In the genomic region with DNA sequence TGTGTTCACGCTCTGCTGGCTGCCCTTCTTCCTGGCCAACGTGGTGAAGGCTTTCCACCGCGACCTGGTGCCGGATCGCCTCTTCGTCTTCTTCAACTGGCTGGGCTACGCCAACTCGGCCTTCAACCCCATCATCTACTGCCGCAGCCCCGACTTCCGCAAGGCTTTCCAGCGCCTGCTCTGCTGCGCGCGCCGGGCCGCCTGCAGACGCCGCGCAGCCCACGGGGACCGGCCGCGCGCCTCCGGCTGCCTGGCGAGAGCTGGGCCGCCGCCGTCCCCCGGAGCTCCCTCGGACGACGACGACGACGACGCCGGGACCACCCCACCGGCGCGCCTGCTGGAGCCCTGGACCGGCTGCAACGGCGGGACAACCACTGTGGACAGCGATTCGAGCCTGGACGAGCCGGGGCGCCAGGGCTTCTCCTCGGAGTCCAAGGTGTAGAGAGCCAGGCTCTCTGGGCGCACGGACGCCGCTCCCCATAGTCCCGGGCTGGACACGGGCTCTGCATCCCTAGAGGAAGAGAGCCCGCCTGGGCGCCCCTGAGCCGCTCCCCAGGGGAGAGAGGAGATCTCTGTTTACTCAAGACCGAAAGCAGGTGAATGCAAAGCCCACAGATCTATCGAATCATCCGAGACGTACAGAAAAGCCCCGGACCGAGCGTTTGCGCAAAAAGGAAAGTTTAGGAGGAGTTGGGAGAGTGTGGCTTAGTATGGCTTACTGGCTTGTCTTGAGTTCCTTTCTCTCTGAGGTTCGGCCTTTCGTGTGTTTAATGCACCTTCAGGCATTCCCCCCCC, we compare ENCODE assay signal across 8 mouse cellular contexts. TPM values are rescaled to one million over a fixed set of nuclear protein-coding genes. Genes with fewer than 3 reads are reported as not detected.
DNase-seq lines count a peak whose midpoint lies in the region; ATAC-seq and TF ChIP-seq lines count a peak whose summit lies in the region.

No protein-coding gene starts in this region.

- H3K27me3 ChIP-seq in E14TG2a.4 (ENCODE audit: insufficient read depth, low read length) = peaks cover 74% of the 10 kb centered on the region
- peaks cover 91% of the 10 kb centered on the region for H3K27me3 ChIP-seq in forebrain, embryonic 12.5 days
- H3K27me3 ChIP-seq in hindbrain, embryonic 11.5 days (ENCODE audit: control insufficient read depth, insufficient read depth, low read length) = peaks cover 54% of the 10 kb centered on the region
- H3K27me3 ChIP-seq in midbrain, embryonic 15.5 days (replicated peaks) = peaks cover 61% of the 10 kb centered on the region

- peak overlapping the region; percentile 91 for H3K4me2 ChIP-seq in forebrain, embryonic 12.5 days
- peak overlapping the region; percentile 68 for H3K4me2 ChIP-seq in hindbrain, embryonic 11.5 days (replicated peaks; ENCODE audit: low read depth, low read length)
- H3K4me2 ChIP-seq in midbrain, embryonic 15.5 days = peak overlapping the region; percentile 97

- no peak overlapping the region for H3K27ac ChIP-seq in forebrain, embryonic 12.5 days
- H3K27ac ChIP-seq in hindbrain, embryonic 11.5 days (ENCODE audit: low read depth, low read length) = no peak overlapping the region
- H3K27ac ChIP-seq in midbrain, embryonic 15.5 days = no peak overlapping the region

- H3K4me1 ChIP-seq in E14TG2a.4 (replicated peaks; ENCODE audit: low read depth, low read length) = peaks cover 25% of the 10 kb centered on the region
- peaks cover 41% of the 10 kb centered on the region for H3K4me1 ChIP-seq in forebrain, embryonic 12.5 days
- H3K4me1 ChIP-seq in hindbrain, embryonic 11.5 days (replicated peaks; ENCODE audit: control insufficient read depth, insufficient read depth, low read length) = peaks cover 16% of the 10 kb centered on the region
- peaks cover 49% of the 10 kb centered on the region for H3K4me1 ChIP-seq in midbrain, embryonic 15.5 days

- no peaks in the 10 kb centered on the region for H3K9me3 ChIP-seq in E14TG2a.4 (ENCODE audit: low read length)
- H3K9me3 ChIP-seq in forebrain, embryonic 12.5 days = no peaks in the 10 kb centered on the region
- no peaks in the 10 kb centered on the region for H3K9me3 ChIP-seq in hindbrain, embryonic 11.5 days (ENCODE audit: control insufficient read depth, low read length)
- no peaks in the 10 kb centered on the region for H3K9me3 ChIP-seq in midbrain, embryonic 15.5 days

- under 1% methylated on average over 71 of the region's 71 CpGs for WGBS in forebrain, embryonic 12.5 days
- under 1% methylated on average over 71 of the region's 71 CpGs for WGBS in hindbrain, embryonic 11.5 days
- WGBS in midbrain, embryonic 15.5 days = under 1% methylated on average over 71 of the region's 71 CpGs

- TF ChIP-seq CTCF in E14TG2a.4 (conservative IDR thresholded peaks at IDR 0.05; ENCODE audit: low read length) = no peak

- DNase-seq in R1 (ENCODE audit: low read depth, low spot score) (peak; percentile 68), liver (peak; percentile 50)
- DNase-seq in hindbrain, embryonic 11.5 days (ENCODE audit: low spot score) = no peak
- peak; percentile 15 to 18 for DNase-seq in thymus, postnatal 36 days

- peak overlapping the region; percentile 38 for H3K9ac ChIP-seq in forebrain, embryonic 12.5 days
- peak overlapping the region; percentile 12; the same call in 1 of the 2 replicates for H3K9ac ChIP-seq in hindbrain, embryonic 11.5 days (ENCODE audit: low read depth, low read length)
- H3K9ac ChIP-seq in midbrain, embryonic 15.5 days = peak overlapping the region; percentile 48

- no peaks in the 10 kb centered on the region for H3K36me3 ChIP-seq in E14TG2a.4 (ENCODE audit: insufficient read depth, low read length)
- H3K36me3 ChIP-seq in forebrain, embryonic 12.5 days (replicated peaks) = no peaks in the 10 kb centered on the region
- no peaks in the 10 kb centered on the region for H3K36me3 ChIP-seq in hindbrain, embryonic 11.5 days (ENCODE audit: control insufficient read depth, insufficient read depth, low read length)
- no peaks in the 10 kb centered on the region for H3K36me3 ChIP-seq in midbrain, embryonic 15.5 days (replicated peaks)

- no peak for ATAC-seq in forebrain, embryonic 12.5 days (ENCODE audit: low FRiP score)
- no peak; the same call in 1 of the 2 replicates for ATAC-seq in hindbrain, embryonic 11.5 days (ENCODE audit: low FRiP score)
- ATAC-seq in midbrain, embryonic 15.5 days (replicated peaks) = peak; percentile 15; the same call in 1 of the 2 replicates
- no peak for ATAC-seq in frontal cortex, adult (ENCODE audit: low TSS enrichment)

- H3K4me3 ChIP-seq in E14TG2a.4 (replicated peaks; ENCODE audit: low read length) = peak overlapping the region; percentile 76
- H3K4me3 ChIP-seq in forebrain, embryonic 12.5 days (replicated peaks) = peak overlapping the region; percentile 60
- peak overlapping the region; percentile 46 for H3K4me3 ChIP-seq in hindbrain, embryonic 11.5 days (ENCODE audit: low read depth, low read length)
- peak overlapping the region; percentile 59 for H3K4me3 ChIP-seq in midbrain, embryonic 15.5 days

RNA-seq across cellular contexts. Expression of a gene that starts 1.5 kb away (rescaled TPM):
- polyA plus RNA-seq in forebrain, embryonic 12.5 days (2016; fragmentation: Nextera tagmentation; extraction: Ambion mirVana) = 0.52 and 0.85 TPM in 2 replicates
- polyA plus RNA-seq in hindbrain, embryonic 11.5 days (2014; fragmentation: Nextera tagmentation; extraction: Ambion mirVana) = 0.11 and 0.17 TPM in 2 replicates
- 1.3 and 1.4 TPM in 2 replicates for polyA plus RNA-seq in midbrain, embryonic 15.5 days (2015; fragmentation: Nextera tagmentation; extraction: Ambion mirVana)
